Mouse (Mus musculus): ENCODE measurements around the gene Thap12. TPM values are rescaled to one million over a fixed set of nuclear protein-coding genes. Genes with fewer than 3 reads are reported as not detected.

The Thap12 gene
- total and polyA plus RNA-seq, 2 experiments from 2014 or later = 37.8 to 48.6 TPM

DNA sequence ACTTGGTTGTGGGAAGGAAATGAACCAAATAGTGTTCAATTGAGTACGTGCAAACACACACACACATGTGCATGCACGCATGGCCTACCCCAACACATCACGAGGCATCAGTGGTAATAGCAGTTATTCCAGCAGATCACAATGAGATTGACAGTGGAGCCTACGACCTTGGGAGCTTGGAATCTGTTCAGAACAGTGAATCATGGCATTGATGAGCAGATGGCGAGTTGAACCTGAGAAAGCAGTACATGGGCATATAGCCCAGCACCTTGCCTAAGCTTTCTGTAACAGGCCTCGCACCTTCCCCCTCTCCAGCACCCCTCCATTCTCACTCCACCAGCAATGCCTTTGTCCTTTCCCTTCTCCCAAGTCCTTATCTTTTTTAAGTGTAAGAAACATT lies 37.2 kb upstream of the Thap12 start:
- H3K27ac ChIP-seq (ENCODE audit: low read depth) = no peak overlapping the region
- H3K4me3 ChIP-seq (ENCODE audit: low read depth, low read length) = no peak overlapping the region
- H3K4me1 ChIP-seq (ENCODE audit: control insufficient read depth, insufficient read depth) = peaks cover 8% of the 10 kb centered on the region
- no peak overlapping the region for H3K4me2 ChIP-seq (ENCODE audit: low read depth, low read length)
- DNase-seq (ENCODE audit: low spot score) = no peak
- H3K27me3 ChIP-seq (ENCODE audit: control insufficient read depth, insufficient read depth, low read length) = no peaks in the 10 kb centered on the region
- no peak for ATAC-seq (ENCODE audit: insufficient read depth, low read depth)
- H3K9ac ChIP-seq (replicated peaks; ENCODE audit: low read depth, low read length) = no peak overlapping the region
- H3K36me3 ChIP-seq (replicated peaks; ENCODE audit: control insufficient read depth, insufficient read depth, low read length) = no peaks in the 10 kb centered on the region
- WGBS = 88% methylated on average over 6 of the region's 6 CpGs
- TF ChIP-seq EP300 (IDR thresholded peaks at IDR 0.05; ENCODE audit: low read depth) (no peak), CTCF (IDR thresholded peaks at IDR 0.05; ENCODE audit: low read depth) (no peak)
- H3K9me3 ChIP-seq (replicated peaks; ENCODE audit: control insufficient read depth, low read length) = no peaks in the 10 kb centered on the region

DNA sequence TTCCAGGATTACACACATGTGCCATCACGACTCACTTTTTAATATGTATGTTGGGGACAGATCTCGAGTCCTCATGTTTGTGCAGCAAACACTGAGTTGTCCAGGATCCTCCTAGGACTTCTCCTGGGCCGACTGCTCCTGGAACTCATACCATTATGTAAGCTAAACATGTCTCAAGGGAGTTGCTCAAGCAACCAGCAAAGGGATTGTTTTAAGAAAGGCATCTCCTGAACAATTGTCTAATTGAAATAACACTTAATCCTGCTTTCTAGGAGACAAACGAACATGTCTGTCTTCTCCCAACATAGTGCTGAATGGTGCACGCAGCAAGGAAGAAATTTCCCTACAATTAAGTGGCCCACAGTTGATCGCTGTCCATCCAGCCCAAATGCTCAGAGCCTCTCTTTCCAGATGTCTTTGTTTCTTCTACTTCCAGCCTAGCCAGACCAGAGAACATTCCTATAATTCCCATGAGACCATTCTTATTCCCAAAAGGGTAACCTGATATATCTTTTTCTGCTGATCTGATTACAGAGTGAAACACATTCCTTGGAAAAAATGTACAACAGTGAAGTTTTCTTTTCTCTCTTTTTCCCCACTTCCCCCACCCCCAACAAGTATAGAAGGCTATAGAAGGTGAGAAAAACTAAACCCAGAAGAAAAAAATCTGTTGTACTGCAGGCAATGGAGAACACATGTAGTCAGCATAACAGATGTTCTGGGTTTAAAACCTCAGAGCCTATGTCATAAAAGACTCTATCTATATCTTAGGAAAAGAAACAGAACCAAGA lies 34.8 kb upstream of the Thap12 start:
- no peaks in the 10 kb centered on the region for H3K9me3 ChIP-seq (replicated peaks; ENCODE audit: control insufficient read depth, low read length)
- H3K27me3 ChIP-seq (ENCODE audit: control insufficient read depth, insufficient read depth, low read length) = no peaks in the 10 kb centered on the region
- ATAC-seq (ENCODE audit: insufficient read depth, low read depth) (no peak), DNase-seq (ENCODE audit: low spot score) (no peak)
- H3K4me1 ChIP-seq (ENCODE audit: control insufficient read depth, insufficient read depth) = peaks cover 26% of the 10 kb centered on the region
- no peak overlapping the region for H3K27ac ChIP-seq (ENCODE audit: low read depth)
- 60% methylated on average over 6 of the region's 6 CpGs for WGBS
- no peak overlapping the region for H3K9ac ChIP-seq (replicated peaks; ENCODE audit: low read depth, low read length)
- H3K36me3 ChIP-seq (replicated peaks; ENCODE audit: control insufficient read depth, insufficient read depth, low read length) = no peaks in the 10 kb centered on the region
- no peak overlapping the region for H3K4me3 ChIP-seq (ENCODE audit: low read depth, low read length)
- TF ChIP-seq CTCF (IDR thresholded peaks at IDR 0.05; ENCODE audit: low read depth) (no peak), EP300 (IDR thresholded peaks at IDR 0.05; ENCODE audit: low read depth) (no peak)
- H3K4me2 ChIP-seq (ENCODE audit: low read depth, low read length) = no peak overlapping the region

DNA sequence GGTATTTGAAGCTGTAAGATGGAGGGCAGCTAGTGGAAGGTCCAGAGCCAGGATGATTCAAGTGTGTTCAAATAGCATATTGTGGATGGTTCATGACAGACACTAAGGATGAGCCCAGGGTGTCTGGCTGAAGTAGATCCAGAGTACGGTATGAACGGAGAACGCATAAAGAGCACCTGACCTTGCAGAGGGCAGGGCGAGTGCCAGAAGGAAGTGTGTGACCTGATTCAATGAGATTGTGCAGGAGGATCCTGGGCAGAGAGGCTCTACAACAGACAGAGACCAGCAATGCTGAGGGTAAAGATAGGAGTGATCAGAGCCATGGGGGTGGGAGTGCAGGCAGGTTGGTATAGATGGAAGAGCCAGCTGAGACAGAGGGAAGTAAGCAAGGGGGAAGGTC lies 32.1 kb upstream of the Thap12 start:
- Histone ChIP-seq H3K9me3 (replicated peaks; ENCODE audit: control insufficient read depth, low read length) (no peaks in the 10 kb centered on the region), H3K27ac (ENCODE audit: low read depth) (no peak overlapping the region), H3K36me3 (replicated peaks; ENCODE audit: control insufficient read depth, insufficient read depth, low read length) (no peaks in the 10 kb centered on the region), H3K4me1 (ENCODE audit: control insufficient read depth, insufficient read depth) (peaks cover 23% of the 10 kb centered on the region), H3K4me3 (ENCODE audit: low read depth, low read length) (no peak overlapping the region), H3K27me3 (ENCODE audit: control insufficient read depth, insufficient read depth, low read length) (no peaks in the 10 kb centered on the region), H3K9ac (replicated peaks; ENCODE audit: low read depth, low read length) (no peak overlapping the region), H3K4me2 (ENCODE audit: low read depth, low read length) (no peak overlapping the region)
- 74% methylated on average over 4 of the region's 4 CpGs for WGBS
- TF ChIP-seq EP300 (IDR thresholded peaks at IDR 0.05; ENCODE audit: low read depth) = no peak
- TF ChIP-seq CTCF (IDR thresholded peaks at IDR 0.05; ENCODE audit: low read depth) = no peak
- no peak for ATAC-seq (ENCODE audit: insufficient read depth, low read depth)
- no peak for DNase-seq (ENCODE audit: low spot score)

DNA sequence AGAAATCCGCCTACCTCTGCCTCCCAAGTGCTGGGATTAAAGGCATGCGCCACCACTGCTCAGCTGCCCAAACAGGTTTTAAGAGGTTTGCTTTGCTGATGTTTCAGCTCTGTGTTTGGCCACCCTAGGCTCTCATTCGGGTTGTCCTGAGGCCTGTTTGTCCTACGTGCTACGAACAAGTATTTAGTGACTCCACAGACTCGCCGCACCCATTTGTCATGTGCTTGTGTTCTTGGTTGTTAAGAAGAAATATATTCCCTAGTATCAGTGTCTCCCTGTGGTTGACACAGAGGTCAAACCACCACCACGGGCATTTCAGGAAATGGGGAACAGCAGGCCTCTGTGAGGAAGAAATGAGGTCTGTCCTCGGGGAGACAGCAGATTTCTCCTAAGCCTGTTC lies 31.5 kb upstream of the Thap12 start:
- H3K4me1 ChIP-seq (ENCODE audit: control insufficient read depth, insufficient read depth) = peaks cover 26% of the 10 kb centered on the region
- no peaks in the 10 kb centered on the region for H3K36me3 ChIP-seq (replicated peaks; ENCODE audit: control insufficient read depth, insufficient read depth, low read length)
- DNase-seq (ENCODE audit: low spot score) (no peak), ATAC-seq (ENCODE audit: insufficient read depth, low read depth) (no peak)
- no peak overlapping the region; the same call in 1 of the 2 replicates for H3K4me2 ChIP-seq (ENCODE audit: low read depth, low read length)
- WGBS = 70% methylated on average over 9 of the region's 9 CpGs
- no peak for TF ChIP-seq CTCF (IDR thresholded peaks at IDR 0.05; ENCODE audit: low read depth)
- no peak for TF ChIP-seq EP300 (IDR thresholded peaks at IDR 0.05; ENCODE audit: low read depth)
- H3K9ac ChIP-seq (replicated peaks; ENCODE audit: low read depth, low read length) = no peak overlapping the region
- no peak overlapping the region for H3K4me3 ChIP-seq (ENCODE audit: low read depth, low read length)
- H3K27me3 ChIP-seq (ENCODE audit: control insufficient read depth, insufficient read depth, low read length) = no peaks in the 10 kb centered on the region
- 0 out of 2 replicates have a peak overlapping the region, but pooled peaks have one; percentile 50 for H3K27ac ChIP-seq (ENCODE audit: low read depth)
- no peaks in the 10 kb centered on the region for H3K9me3 ChIP-seq (replicated peaks; ENCODE audit: control insufficient read depth, low read length)

DNA sequence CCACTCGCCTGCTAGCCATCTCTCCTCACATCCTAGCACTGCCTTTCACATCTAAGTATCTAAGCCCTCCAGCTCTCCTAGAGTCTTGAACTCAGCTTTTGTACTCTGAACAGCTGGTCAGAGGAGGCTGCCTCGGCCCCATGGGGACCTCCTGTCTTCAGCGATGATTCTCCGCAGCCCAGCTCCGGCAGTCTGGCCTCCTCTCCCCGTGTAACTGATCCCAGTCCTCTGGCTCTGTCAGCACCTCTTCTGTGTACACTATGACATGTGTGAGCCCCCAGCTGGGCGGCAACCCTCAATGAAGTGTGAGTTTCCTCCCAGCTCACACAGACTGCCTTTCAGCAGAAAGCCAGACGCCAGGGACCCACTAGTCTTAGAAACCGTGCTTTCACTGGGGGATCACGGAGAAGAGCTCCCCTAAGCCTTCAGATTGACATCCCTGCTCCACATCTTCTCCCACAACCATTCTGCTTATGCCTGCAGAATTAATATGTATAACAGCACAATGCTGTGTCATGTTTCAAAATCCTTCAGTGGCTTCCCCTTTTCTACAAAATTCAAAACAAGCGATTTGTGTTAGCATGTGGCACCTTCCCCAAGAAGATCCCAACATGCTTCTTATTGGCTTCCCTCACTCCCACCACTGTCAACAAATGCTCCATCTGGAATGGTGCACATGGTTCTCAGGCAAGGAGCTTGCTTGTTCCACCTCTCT lies 30.5 kb upstream of the Thap12 start:
- TF ChIP-seq CTCF (IDR thresholded peaks at IDR 0.05; ENCODE audit: low read depth) (no peak), EP300 (IDR thresholded peaks at IDR 0.05; ENCODE audit: low read depth) (no peak)
- no peak overlapping the region for H3K9ac ChIP-seq (replicated peaks; ENCODE audit: low read depth, low read length)

More for the DNA sequence above, 30.5 kb upstream of the Thap12 start:
- peak; percentile 65 for DNase-seq (ENCODE audit: low spot score)
- peaks cover 30% of the 10 kb centered on the region for H3K4me1 ChIP-seq (ENCODE audit: control insufficient read depth, insufficient read depth)
- peak overlapping the region; percentile 26 for H3K4me2 ChIP-seq (ENCODE audit: low read depth, low read length)
- 33% methylated on average over 11 of the region's 11 CpGs for WGBS
- no peaks in the 10 kb centered on the region for H3K9me3 ChIP-seq (replicated peaks; ENCODE audit: control insufficient read depth, low read length)
- no peaks in the 10 kb centered on the region for H3K36me3 ChIP-seq (replicated peaks; ENCODE audit: control insufficient read depth, insufficient read depth, low read length)
- peak overlapping the region; percentile 50 for H3K27ac ChIP-seq (ENCODE audit: low read depth)
- no peak overlapping the region for H3K4me3 ChIP-seq (ENCODE audit: low read depth, low read length)
- peak; percentile 87 for ATAC-seq (ENCODE audit: insufficient read depth, low read depth)
- H3K27me3 ChIP-seq (ENCODE audit: control insufficient read depth, insufficient read depth, low read length) = no peaks in the 10 kb centered on the region
